Mouse (Mus musculus) adrenal gland, postnatal 4 days (tissue): ENCODE results near the gene B630019K06Rik. TPM values are rescaled to one million over a fixed set of nuclear protein-coding genes. Genes with fewer than 3 reads are reported as not detected.
"Not testable (repeated sequence)": the region's sequence is repeated elsewhere in the genome, so short reads cannot be mapped to it uniquely, and the experiment has no call there.

Experiments used
- DNase-seq, 2 experiments: peaks; one replicate each; pipeline ENCODE4 v3.0.0; 2021 to 2022; ENCODE audit warnings: low spot score in 2 of 2, mixed read lengths in 2 of 2
- long read RNA-seq, 2 experiments: library from polyadenylated mRNA; stranded (forward); transcript quantifications; one replicate each; pipeline ENCODE4 v2.0.0; 2021
- total RNA-seq, 2 experiments: library from RNA; stranded (reverse); gene quantifications; 2 replicates each; pipeline ENCODE4 v1.2.3; 2021

B630019K06Rik gene
- 10 to 100 TPM; 12.7 to 15.0 TPM for total RNA-seq
- long read RNA-seq, experiment 1, transcript B630019K06Rik-201 (1 exons, 2,583 nt) = major isoform, 16 of 16 reads
- long read RNA-seq, experiment 1, partial matches to known transcripts = 0 of 16 reads
- long read RNA-seq, experiment 1, other reads (novel, unspliced or antisense) = 0 of 16 reads
- long read RNA-seq, experiment 2, transcript B630019K06Rik-201 (1 exons, 2,583 nt) = major isoform, 38 of 38 reads
- long read RNA-seq, experiment 2, partial matches to known transcripts = 0 of 38 reads
- long read RNA-seq, experiment 2, other reads (novel, unspliced or antisense) = 0 of 38 reads

DNA sequence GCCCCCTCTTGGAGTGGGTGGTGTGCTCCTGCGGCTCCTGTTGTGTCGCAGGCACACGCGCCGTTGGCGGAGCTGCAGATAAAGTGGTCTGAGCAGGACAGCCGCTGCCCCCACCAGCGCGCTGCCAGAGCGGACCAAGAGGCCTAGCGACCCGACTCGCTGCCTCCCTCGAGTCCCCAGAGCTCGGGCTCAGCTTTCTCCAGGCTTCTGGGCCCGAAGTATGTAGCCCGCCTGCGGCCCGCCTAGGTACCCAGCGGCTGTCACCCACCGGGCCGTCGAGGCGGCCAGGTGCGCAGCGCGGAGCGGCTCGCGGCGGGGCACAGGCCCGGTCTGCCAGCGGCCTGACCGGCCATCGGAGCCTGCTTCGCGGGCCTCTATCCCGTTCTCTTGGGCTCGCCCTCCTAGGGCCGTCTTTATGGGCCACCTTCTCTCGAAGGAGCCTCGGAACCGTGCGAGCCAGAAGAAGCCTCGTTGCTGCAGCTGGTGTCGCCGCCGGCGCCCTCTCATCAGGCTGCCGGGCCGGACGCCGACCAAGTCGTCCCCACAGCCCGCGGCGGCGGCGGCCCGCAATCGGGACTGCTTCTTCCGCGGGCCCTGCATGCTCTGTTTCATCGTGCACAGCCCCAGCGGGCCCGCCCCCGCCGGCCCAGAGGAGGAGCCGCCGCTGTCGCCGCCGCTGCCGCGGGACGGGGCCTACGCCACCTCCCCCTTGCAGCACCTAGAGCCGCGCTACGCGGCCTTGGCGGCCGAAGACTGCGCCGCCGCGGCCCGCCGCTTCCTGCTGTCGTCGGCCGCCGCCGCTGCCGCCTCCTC lies at the start of gene B630019K06Rik:
Gene B630019K06Rik, plus strand, starts transcription at position 40 of the 813 bp plus-strand sequence.
- peak; percentile 32 to 50 for DNase-seq

DNA sequence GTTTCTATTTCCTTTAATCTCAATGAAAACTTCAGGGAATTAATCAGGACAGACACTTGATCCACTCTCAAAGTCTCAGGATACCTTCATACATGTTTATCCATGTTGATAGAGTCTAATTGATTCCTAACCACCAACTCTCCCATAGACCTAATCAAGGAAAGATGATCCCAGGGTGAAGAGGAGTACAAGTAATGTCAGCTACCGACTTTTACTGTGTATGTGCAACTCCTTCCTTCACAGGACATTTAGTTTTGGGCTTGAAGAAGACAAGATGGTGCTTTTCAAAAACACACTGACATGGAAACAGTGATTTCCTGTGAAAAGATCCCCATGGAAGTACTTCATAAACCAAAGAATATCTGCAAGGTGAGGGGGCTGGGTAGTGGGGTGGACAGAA lies 48.5 kb upstream of the B630019K06Rik start, which contains the start of gene Gm6592:
Gene Gm6592, plus strand, starts transcription at position 301 of the 400 bp plus-strand sequence.
- DNase-seq = no peak

DNA sequence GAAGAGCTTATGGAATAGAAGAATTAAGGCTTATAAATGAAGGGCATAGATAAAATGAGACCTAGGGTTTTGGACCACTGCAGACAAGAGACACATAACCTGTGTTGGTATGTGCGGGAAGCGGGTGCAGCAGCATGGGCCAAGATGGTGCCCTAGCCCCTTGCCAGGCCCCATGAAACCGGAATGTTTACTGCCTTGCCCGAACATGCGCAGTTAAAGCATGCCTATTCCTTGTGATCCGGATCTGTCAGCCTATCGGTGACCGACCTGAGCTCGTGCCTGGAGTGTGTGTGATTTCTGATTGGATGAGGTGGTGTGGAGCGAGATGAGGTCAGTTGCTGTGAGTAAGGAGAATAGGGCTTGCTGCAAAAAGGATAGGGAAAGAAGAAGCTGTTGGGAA lies 39.7 kb upstream of the B630019K06Rik start:
- no peak for DNase-seq

DNA sequence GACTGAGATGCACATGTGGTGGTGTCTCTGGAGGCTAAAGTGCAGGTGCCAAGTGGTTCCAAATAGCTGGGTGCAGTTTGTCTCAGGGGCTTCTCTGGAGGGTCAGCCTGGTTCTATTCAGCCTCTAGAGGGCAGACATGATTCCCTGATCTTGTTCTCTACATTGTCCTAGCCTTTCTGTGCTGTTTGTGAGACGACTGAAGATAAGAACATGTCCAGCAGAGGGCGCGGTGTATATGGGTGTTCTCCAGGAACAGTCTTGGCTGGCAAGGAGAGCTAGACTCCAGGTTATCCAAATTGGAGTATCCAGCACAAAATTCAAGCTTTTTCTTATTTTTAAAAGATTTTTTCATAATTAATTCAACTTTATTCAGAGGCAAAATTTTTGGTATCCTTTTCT lies 27.9 kb upstream of the B630019K06Rik start:
- DNase-seq = peak; percentile 5 to 28

DNA sequence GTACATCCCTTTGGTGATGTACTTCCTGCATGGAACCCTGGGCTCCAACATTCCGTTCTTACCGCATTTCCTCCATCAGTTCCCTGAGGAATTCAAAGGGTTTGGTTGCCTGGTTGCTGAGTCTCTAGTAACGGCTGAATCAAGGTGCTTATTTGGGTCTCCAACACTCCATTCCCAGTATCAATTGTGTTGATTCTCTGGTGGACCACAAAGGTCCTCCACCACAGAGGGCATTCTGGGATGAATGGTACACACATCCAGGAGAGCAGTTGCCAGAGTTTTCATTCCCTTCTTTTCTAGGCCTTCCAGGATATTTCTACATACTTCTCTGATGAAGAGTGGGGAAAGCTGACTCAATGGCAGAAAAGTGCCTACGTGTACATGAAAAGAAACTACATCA lies 18.2 kb upstream of the B630019K06Rik start, which contains the start of gene Gm5751:
Gene Gm5751, plus strand, starts transcription at position 301 of the 400 bp plus-strand sequence.
- DNase-seq = not testable (repeated sequence)

DNA sequence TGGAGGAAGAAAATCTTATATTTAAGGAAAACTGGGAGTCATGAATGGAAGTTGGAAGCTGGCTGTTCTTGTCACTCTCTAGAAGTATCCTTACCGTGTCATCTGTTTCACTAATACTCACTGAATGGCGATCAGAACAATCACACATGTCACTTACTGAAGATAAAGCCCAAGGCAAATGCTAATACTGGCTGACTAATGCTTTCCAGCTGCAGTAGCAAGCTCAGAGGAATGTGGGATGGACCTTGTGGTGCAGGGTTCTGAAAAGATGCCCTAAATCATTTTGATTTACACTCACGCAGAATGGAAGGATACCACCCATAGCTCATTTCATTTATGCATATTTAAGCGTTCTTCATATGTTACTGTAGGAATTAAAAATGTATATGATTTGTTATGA lies 7.8 kb upstream of the B630019K06Rik start:
- no peak for DNase-seq

DNA sequence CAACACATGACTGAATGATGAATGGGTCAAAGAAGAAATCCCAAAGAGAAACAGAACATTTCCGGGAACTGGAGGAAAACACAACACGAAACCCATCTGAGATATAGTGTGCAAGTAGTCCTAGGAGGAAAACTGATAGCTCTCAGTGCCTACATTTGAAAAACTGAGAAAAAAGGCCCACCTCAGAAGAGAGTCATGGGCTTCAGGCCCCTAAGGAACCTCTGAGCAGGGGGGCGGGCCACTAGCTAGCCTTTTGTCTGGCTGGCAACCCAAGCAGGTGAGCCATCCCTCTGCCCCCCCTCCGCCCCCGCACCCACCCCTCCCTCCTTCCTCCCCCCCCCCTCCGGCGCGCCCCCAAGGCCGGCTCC lies 223 bp upstream of the B630019K06Rik start:
- no peak for DNase-seq

DNA sequence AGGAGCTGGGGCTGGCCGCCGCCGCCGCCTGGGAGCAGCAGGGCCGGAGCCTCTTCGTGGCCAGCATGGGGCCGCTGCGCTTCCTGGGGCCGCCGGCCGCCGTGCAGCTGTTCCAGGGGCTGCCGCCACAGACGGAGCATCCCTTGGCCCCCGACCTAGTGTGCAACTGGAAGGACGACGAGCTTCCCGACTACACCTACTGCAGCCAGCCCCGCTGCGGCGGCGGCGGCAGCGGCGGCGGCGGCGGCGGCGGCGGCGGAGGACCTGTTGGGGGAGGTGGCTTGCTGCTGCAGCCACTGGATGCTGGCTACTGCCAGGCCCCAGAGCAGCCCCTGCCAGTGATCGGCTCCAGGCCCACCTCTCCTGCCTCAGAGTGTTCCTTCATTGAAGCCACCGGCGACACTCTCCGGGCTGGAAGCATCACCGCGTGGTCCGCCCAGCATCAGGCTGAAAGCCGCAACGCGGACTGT lies 1.0 kb downstream of the B630019K06Rik start:
- DNase-seq = peak; percentile 2 to 4

DNA sequence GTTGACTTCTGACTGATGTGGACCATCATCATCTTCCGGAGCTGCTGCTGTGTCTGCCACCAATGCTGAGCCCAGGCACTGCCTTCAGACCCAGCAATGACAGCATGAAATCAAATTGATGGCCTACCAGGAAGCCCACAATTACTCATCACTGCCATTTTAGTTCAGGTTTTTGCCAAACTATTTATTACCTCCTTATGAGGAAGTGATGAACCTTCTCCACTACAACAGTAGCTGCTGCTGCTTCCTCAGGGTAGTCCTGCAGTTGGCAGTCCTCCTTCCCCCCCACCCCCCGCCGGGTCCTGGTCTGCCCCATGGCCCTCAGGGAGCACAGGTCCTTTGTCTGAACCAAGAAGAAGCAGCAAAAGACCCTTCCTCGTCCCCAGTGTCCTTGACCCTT lies 8.6 kb downstream of the B630019K06Rik start:
- no peak for DNase-seq

DNA sequence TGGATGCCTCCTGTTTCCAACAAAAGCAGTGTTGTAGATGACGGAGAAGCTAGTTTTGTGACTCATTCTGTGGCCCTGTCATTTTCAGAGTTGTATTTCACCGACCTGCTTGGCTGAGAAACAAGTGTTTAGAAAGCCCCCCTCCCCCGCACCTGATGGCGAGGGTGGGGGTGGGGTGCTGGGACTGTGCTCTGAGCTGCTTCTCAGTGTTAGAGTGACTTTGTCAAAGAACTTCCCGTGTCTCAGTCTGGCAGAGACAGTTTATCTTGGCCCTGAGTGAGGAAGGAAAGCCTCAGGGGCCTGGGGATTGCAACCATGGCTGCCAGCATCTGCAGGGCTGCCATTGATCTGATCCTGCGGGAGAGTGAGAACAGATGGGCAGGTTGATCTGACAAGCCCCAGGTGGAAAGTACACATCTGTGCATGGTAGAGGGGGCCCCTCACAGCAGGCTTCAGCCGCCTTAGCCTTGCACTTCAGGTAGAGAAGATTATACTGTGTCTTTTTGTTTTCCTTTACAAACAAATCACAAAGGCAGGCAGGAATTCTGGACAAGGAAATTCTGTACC lies 9.8 kb downstream of the B630019K06Rik start:
- DNase-seq = no peak

DNA sequence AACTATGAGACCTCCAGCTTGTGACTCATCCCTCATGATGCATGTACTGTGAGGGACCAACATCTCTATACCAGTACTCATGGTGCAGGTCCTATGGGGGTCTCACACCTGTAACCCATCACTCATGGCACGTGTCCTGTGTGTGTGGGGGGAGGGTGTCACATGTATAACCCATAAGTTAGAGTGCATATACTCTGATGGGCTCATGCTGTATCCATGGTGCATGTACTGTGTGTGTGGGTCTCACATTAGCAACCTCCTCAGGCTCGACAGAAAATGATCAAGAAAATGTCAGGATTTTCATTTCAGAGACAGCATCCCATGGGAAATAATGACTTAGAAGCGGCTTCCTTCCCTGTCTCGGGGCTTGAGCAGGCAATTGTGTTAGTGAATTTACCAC lies 28.9 kb downstream of the B630019K06Rik start:
- no peak for DNase-seq

DNA sequence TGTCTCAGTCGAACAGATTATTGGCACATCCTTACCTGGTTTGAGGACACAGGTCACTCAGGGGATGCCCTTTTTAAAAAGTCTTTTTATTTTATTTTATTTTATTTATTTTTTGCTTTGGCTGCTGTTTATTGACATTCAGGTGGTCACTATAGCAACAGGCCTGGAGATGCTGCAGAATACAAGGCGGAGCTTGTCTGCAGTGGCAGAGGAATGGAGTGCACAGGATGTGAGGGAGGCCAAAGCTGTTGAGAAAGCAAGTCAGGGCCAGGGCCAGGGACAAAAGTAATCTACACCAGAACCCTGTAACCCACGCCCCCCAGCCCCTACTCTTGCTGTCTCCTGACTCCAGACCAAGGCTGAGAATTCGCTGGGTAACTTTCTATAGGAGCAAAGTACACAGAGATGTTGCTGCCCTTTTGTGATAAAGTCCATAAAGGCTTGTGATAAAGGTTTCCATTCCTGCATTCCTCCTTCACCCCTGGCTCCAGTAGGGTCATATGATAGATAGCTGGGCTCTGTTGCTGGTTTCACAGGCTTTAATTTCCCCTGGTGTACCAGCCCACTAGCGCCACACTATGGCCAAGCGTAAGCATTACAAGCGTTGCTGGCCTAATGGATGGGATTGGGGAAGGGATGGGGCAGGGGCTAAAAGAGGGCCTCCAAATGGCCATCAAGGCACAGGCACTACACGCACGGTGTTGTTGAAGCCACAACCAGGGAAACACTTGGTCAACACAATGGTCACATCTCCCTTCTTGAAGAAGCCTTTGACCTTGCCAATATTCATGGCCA lies 29.8 kb downstream of the B630019K06Rik start:
- no peak for DNase-seq

DNA sequence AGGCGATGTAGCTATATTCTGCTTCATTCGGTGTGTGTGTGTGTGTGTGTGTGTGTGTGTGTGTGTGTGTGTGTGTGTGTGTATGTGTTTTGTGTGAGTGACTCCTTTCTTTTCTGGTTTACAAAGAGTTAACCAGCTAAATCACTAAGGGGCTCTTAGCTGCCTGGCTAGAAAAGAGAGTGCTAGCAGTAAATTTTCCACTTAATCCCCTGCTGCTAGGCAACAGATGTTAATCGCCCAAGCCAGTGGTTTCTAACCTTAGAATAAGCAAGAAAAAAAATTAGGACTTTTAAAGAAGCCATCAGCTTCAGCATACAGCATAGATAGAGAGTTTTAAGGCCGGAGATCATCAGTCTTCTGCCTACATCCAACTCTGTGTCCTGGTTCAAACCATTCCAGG lies 35.1 kb downstream of the B630019K06Rik start:
- DNase-seq = no peak

DNA sequence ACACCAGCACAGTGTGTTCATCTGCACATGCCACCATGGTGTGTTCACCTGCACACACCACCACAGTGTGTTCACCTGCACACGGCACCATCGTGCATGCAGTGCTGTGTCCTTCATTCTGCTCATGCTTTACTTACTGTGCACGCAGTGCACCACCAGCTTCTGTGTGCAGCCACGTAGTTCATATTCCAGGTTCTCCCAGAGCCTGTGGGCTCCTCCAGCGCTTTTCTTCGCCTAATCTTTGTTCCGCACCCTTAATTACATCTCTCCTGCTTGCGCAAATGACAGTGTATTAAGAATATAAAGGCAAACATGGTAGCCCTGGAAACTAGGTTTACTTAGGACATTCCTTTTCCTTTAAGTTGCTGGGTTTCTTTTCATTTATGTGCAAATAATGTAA lies 51.9 kb downstream of the B630019K06Rik start:
- DNase-seq = no peak

Other genes with a start within 250 kb of the B630019K06Rik start
- gene Ssxb8, start 201.5 kb upstream of the B630019K06Rik start, total RNA-seq = not detected
- not detected for gene Ssx9, start 143.9 kb upstream of the B630019K06Rik start, total RNA-seq
- gene Ssxb5, start 88.7 kb upstream of the B630019K06Rik start, total RNA-seq = not detected
- not detected for gene Gm6592, start 48.4 kb upstream of the B630019K06Rik start, total RNA-seq
- not detected for gene Gm5751, start 18.1 kb upstream of the B630019K06Rik start, total RNA-seq
- not detected for gene Fthl17b, start 70.6 kb downstream of the B630019K06Rik start, total RNA-seq
- gene Fthl17c, start 84.2 kb downstream of the B630019K06Rik start, total RNA-seq = not detected
- not detected for gene Fthl17d, start 94.4 kb downstream of the B630019K06Rik start, total RNA-seq
- gene Fthl17e, start 141.1 kb downstream of the B630019K06Rik start, total RNA-seq = not detected
- not detected for gene Fthl17f, start 170.6 kb downstream of the B630019K06Rik start, total RNA-seq
- gene 4930402K13Rik, start 212.2 kb downstream of the B630019K06Rik start, total RNA-seq = not detected